Mouse (Mus musculus) liver, postnatal 0 days (tissue): Measurements from ENCODE around the gene Catsper3. TPM values are rescaled to one million over a fixed set of nuclear protein-coding genes. Genes with fewer than 3 reads are reported as not detected.

Experiments used
- ATAC-seq: fragments of 200-750 bp; cut with Nextera tagmentation; 2 replicates; pipeline ENCODE4 v1.8.0; 2017; ENCODE audit warnings: mild to moderate bottlenecking, moderate library complexity
- DNase-seq: peaks from one replicate; pipeline ENCODE4 v3.0.0-alpha.2; 2016
- H3K27ac ChIP-seq: fragments of 300-500 bp; sonication (generic); 2 replicates; pipeline ENCODE4 v1.5.1; 2014; ENCODE audit warnings: antibody characterized with exemption, moderate library complexity, mild to moderate bottlenecking, low read depth
- H3K27me3 ChIP-seq: fragments of 300-500 bp; sonication (generic); 2 replicates; pipeline ENCODE4 v1.6.1; 2014; ENCODE audit warnings: low read length, control low read depth, mixed read lengths; ENCODE audit not compliant: insufficient read depth
- H3K36me3 ChIP-seq: fragments of 300-500 bp; sonication (generic); replicated peaks from 2 replicates; pipeline ENCODE4 v1.6.1; 2014; ENCODE audit warnings: mild to moderate bottlenecking, control low read depth, low read length, moderate library complexity, mixed read lengths; ENCODE audit not compliant: insufficient read depth
- H3K4me1 ChIP-seq: fragments of 300-500 bp; sonication (generic); 2 replicates; pipeline ENCODE4 v1.6.1; 2014; ENCODE audit warnings: antibody characterized with exemption, mild to moderate bottlenecking, control low read depth; ENCODE audit not compliant: insufficient read depth
- H3K4me2 ChIP-seq: fragments of 300-500 bp; sonication (generic); 2 replicates; pipeline ENCODE4 v1.6.1; 2014; ENCODE audit warnings: low read depth, mild to moderate bottlenecking, low read length, moderate library complexity, mixed read lengths
- H3K4me3 ChIP-seq: fragments of 300-500 bp; sonication (generic); 2 replicates; pipeline ENCODE4 v1.5.1; 2014; ENCODE audit warnings: low read depth, low read length
- H3K9ac ChIP-seq: fragments of 300-500 bp; sonication (generic); replicated peaks from 2 replicates; pipeline ENCODE4 v1.6.1; 2014; ENCODE audit warnings: mild to moderate bottlenecking, moderate library complexity
- H3K9me3 ChIP-seq: fragments of 300-500 bp; sonication (generic); 2 replicates; pipeline ENCODE4 v1.6.1; 2016; ENCODE audit warnings: mild to moderate bottlenecking, control low read depth, low read length, mixed read lengths
- CTCF ChIP-seq: sonication (generic); IDR thresholded peaks from 2 replicates; pipeline ENCODE4 v1.5.1; 2016; ENCODE audit warnings: antibody characterized with exemption, low read depth
- EP300 ChIP-seq: IDR thresholded peaks from 2 replicates; pipeline ENCODE4 v1.6.1; 2016; ENCODE audit warnings: antibody characterized with exemption, low read depth, mild to moderate bottlenecking
- WGBS: fragments of 180-500 bp; shearing (Covaris S2); extraction: QIAGEN DNeasy Blood & Tissue Kit; methylation state at CpG from one replicate; pipeline ENCODE4 v1.1.7; 2014; ENCODE audit not compliant: insufficient replicate concordance; 5-methylcytosine and 5-hydroxymethylcytosine counted together
- polyA plus RNA-seq: library from polyadenylated mRNA; unstranded; fragments of >200 nt; fragmentation: Nextera tagmentation; extraction: Ambion mirVana; gene quantifications from 2 replicates; pipeline ENCODE4 v1.2.1, GENCODE M21; 2015

Gene Catsper3
- polyA plus RNA-seq, 1 experiment from 2014 or later, result 0.13 TPM

DNA sequence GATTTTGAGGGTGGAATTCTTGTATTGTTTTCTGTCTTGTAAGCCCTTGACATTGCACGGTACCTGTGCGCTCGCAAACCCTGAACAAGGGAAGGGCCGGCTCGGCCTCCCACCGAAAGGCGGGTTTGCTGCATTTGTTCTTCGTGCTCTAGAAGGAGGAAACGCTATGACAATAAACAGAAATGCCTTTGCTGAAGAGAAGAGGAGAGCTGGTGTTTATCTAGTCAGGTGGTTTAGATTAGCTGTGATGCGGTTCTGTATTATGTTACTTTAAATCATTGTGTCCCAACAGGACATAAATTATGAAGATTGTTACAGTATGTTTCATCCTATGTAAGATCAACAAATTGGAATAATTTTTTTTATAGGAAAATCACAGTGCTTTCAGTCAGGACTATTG, 22.9 kb upstream of the Catsper3 start:
- no peak overlapping the region for H3K9ac ChIP-seq
- no peak for ATAC-seq
- no peak overlapping the region for H3K4me3 ChIP-seq
- no peak overlapping the region for H3K27ac ChIP-seq
- H3K9me3 ChIP-seq, result no peaks in the 10 kb centered on the region
- DNase-seq, result no peak
- no peak overlapping the region for H3K4me2 ChIP-seq
- WGBS, result 89% methylated on average over 10 of the region's 10 CpGs
- H3K36me3 ChIP-seq, result no peaks in the 10 kb centered on the region
- TF ChIP-seq EP300 (no peak), CTCF (no peak)
- H3K27me3 ChIP-seq, result no peaks in the 10 kb centered on the region
- no peaks in the 10 kb centered on the region for H3K4me1 ChIP-seq

- DNase-seq (no peak), ATAC-seq (no peak)
- no peak for TF ChIP-seq EP300
- no peak for TF ChIP-seq CTCF
- H3K9ac ChIP-seq, result no peak overlapping the region
- H3K4me1 ChIP-seq, result no peaks in the 10 kb centered on the region
- H3K27me3 ChIP-seq, result no peaks in the 10 kb centered on the region
- H3K27ac ChIP-seq, result no peak overlapping the region
- 87% methylated on average over 7 of the region's 7 CpGs for WGBS
- H3K4me3 ChIP-seq, result no peak overlapping the region
- H3K4me2 ChIP-seq, result no peak overlapping the region
- 0 out of 2 replicates have a peak, but pooled peaks cover 6% of the 10 kb centered on the region for H3K36me3 ChIP-seq
- H3K9me3 ChIP-seq, result no peaks in the 10 kb centered on the region
Measured at GRCm38 (mm10) chr13:55774352-55774751, 10.0 kb upstream of the Catsper3 start.

- Histone ChIP-seq H3K9ac (no peak overlapping the region), H3K36me3 (0 out of 2 replicates have a peak, but pooled peaks cover 6% of the 10 kb centered on the region), H3K4me2 (no peak overlapping the region), H3K4me1 (no peaks in the 10 kb centered on the region), H3K9me3 (no peaks in the 10 kb centered on the region), H3K4me3 (no peak overlapping the region), H3K27ac (no peak overlapping the region), H3K27me3 (no peaks in the 10 kb centered on the region)
- ATAC-seq (no peak), DNase-seq (no peak)
- TF ChIP-seq CTCF (no peak), EP300 (no peak)
- WGBS, result 55% methylated on average over 11 of the region's 11 CpGs
Measured at GRCm38 (mm10) chr13:55775056-55775455, 9.3 kb upstream of the Catsper3 start.

DNA sequence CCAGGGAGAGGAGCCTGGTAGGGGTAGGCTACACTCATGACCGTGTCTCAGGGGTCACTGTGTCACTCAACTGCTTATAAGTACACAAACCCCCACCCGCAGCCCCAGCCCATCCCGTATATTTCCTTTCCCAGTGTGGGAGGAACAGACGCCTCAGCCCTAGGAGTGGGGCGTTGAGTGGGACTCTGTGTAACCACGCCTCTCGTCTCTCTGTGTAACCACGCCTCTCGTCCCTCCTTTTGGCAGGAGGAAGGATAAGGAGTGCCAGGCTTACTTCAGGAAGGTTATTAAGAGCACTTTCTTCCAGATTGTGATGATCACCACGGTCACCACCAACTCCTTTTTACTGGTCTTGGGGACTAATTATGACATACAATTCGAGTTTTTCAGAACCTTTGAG, 1.8 kb downstream of the Catsper3 start:
- no peak for ATAC-seq
- 60% methylated on average over 11 of the region's 11 CpGs for WGBS
- Histone ChIP-seq H3K4me2 (no peak overlapping the region), H3K4me3 (no peak overlapping the region), H3K27me3 (no peaks in the 10 kb centered on the region), H3K9ac (no peak overlapping the region), H3K36me3 (no peaks in the 10 kb centered on the region), H3K9me3 (peaks cover 3% of the 10 kb centered on the region; the same call in 1 of the 2 replicates), H3K4me1 (no peaks in the 10 kb centered on the region), H3K27ac (no peak overlapping the region)
- TF ChIP-seq CTCF (no peak), EP300 (no peak)
- no peak for DNase-seq

GRCm38 (mm10) chr13:55801246-55801645, 16.9 kb downstream of the Catsper3 start:
- ATAC-seq (no peak), DNase-seq (no peak)
- Histone ChIP-seq H3K9ac (no peak overlapping the region), H3K27me3 (no peaks in the 10 kb centered on the region), H3K27ac (no peak overlapping the region), H3K9me3 (peaks cover 6% of the 10 kb centered on the region), H3K4me3 (no peak overlapping the region), H3K4me2 (no peak overlapping the region), H3K36me3 (no peaks in the 10 kb centered on the region), H3K4me1 (no peaks in the 10 kb centered on the region)
- no peak for TF ChIP-seq EP300
- no peak for TF ChIP-seq CTCF
- 72% methylated on average over 2 of the region's 2 CpGs for WGBS

- no peak overlapping the region for H3K4me2 ChIP-seq
- no peak overlapping the region for H3K9ac ChIP-seq
- DNase-seq (no peak), ATAC-seq (no peak)
- H3K27me3 ChIP-seq, result no peaks in the 10 kb centered on the region
- H3K9me3 ChIP-seq, result peaks cover 6% of the 10 kb centered on the region
- H3K27ac ChIP-seq, result no peak overlapping the region
- no peaks in the 10 kb centered on the region for H3K4me1 ChIP-seq
- 76% methylated on average over 1 of the region's 1 CpGs for WGBS
- no peak for TF ChIP-seq EP300
- no peak for TF ChIP-seq CTCF
- no peak overlapping the region for H3K4me3 ChIP-seq
- H3K36me3 ChIP-seq, result no peaks in the 10 kb centered on the region
Measured at GRCm38 (mm10) chr13:55803973-55804372, 19.6 kb downstream of the Catsper3 start.

- H3K4me3 ChIP-seq, result no peak overlapping the region
- H3K9ac ChIP-seq, result no peak overlapping the region
- H3K27me3 ChIP-seq, result 0 out of 2 replicates have a peak, but pooled peaks cover 2% of the 10 kb centered on the region
- WGBS, result 64% methylated on average over 7 of the region's 7 CpGs
- no peaks in the 10 kb centered on the region for H3K9me3 ChIP-seq
- ATAC-seq (no peak), DNase-seq (no peak)
- H3K4me1 ChIP-seq, result no peaks in the 10 kb centered on the region
- H3K27ac ChIP-seq, result no peak overlapping the region
- H3K36me3 ChIP-seq, result no peaks in the 10 kb centered on the region
- TF ChIP-seq CTCF, result peak; percentile 33; the same call in 1 of the 2 replicates
- TF ChIP-seq EP300, result no peak
- H3K4me2 ChIP-seq, result no peak overlapping the region
Measured at GRCm38 (mm10) chr13:55809041-55809623, 24.8 kb downstream of the Catsper3 start.
